Mouse (Mus musculus): ENCODE measurements around the gene Braf.

DNA sequence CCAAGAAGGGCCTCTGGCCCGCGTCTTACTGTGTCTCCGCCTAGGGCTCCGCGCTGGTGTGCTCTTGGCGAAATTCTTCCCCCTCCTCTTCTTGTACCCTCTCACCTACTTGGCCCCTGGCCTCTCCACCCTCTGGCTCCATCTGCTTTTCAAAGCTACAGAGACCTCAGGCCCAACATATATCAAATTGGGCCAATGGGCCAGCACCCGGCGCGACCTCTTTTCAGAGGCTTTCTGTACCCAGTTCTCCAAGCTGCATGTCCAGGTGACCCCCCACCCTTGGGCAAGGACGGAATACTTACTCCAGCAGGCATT is 150.8 kb downstream of the Braf start:
- no peak for TF ChIP-seq CTCF (IDR thresholded peaks at IDR 0.05; ENCODE audit: control insufficient read depth, insufficient read depth, insufficient replicate concordance, low read depth, low read length)
- TF ChIP-seq POLR2A (IDR thresholded peaks at IDR 0.05; ENCODE audit: control insufficient read depth, low read depth, low read length), result no peak

Measured in testis, adult 2 months (tissue).